Mouse (Mus musculus) heart, postnatal 0 days (tissue): ENCODE results near the gene Cops6. TPM values are rescaled to one million over a fixed set of nuclear protein-coding genes. Genes with fewer than 3 reads are reported as not detected.

ENCODE experiments used
- ATAC-seq: fragments of 200-750 bp; cut with Nextera tagmentation; 2 replicates; pipeline ENCODE4 v1.8.0; 2017; ENCODE audit warnings: low read depth, moderate number of reproducible peaks, moderate library complexity; ENCODE audit not compliant: insufficient read depth
- DNase-seq: peaks from one replicate; pipeline ENCODE4 v3.0.0-alpha.2; 2016; ENCODE audit warnings: low spot score
- H3K27ac ChIP-seq: fragments of 300-500 bp; sonication (generic); 2 replicates; pipeline ENCODE4 v1.5.1; 2014; ENCODE audit warnings: low read depth, mild to moderate bottlenecking
- H3K27me3 ChIP-seq: fragments of 300-500 bp; sonication (generic); 2 replicates; pipeline ENCODE4 v1.6.1; 2014; ENCODE audit warnings: low read length, mixed read lengths; ENCODE audit not compliant: control insufficient read depth, insufficient read depth
- H3K36me3 ChIP-seq: fragments of 300-500 bp; sonication (generic); replicated peaks from 2 replicates; pipeline ENCODE4 v1.6.1; 2014; ENCODE audit warnings: low read length, mixed read lengths; ENCODE audit not compliant: control insufficient read depth, insufficient read depth
- H3K4me1 ChIP-seq: fragments of 300-500 bp; sonication (generic); 2 replicates; pipeline ENCODE4 v1.6.1; 2014; ENCODE audit warnings: antibody characterized with exemption; ENCODE audit not compliant: control insufficient read depth, insufficient read depth
- H3K4me2 ChIP-seq: fragments of 300-500 bp; sonication (generic); 2 replicates; pipeline ENCODE4 v1.6.1; 2014; ENCODE audit warnings: low read depth, mild to moderate bottlenecking, low read length, moderate library complexity
- H3K4me3 ChIP-seq: fragments of 300-500 bp; sonication (generic); 2 replicates; pipeline ENCODE4 v1.5.1; 2014; ENCODE audit warnings: low read depth, low read length
- H3K9ac ChIP-seq: fragments of 300-500 bp; sonication (generic); replicated peaks from 2 replicates; pipeline ENCODE4 v1.6.1; 2014; ENCODE audit warnings: low read depth, low read length, mixed read lengths
- H3K9me3 ChIP-seq: fragments of 300-500 bp; sonication (generic); replicated peaks from 2 replicates; pipeline ENCODE4 v1.6.1; 2016; ENCODE audit warnings: low read length; ENCODE audit not compliant: control insufficient read depth
- CTCF ChIP-seq: IDR thresholded peaks from 2 replicates; pipeline ENCODE4 v1.5.1; 2016; ENCODE audit warnings: antibody characterized with exemption, control low read depth, low read depth
- EP300 ChIP-seq: IDR thresholded peaks from 2 replicates; pipeline ENCODE4 v1.6.1; 2016; ENCODE audit warnings: antibody characterized with exemption, low read depth
- WGBS: fragments of 180-500 bp; shearing (Covaris S2); extraction: QIAGEN DNeasy Blood & Tissue Kit; methylation state at CpG from one replicate; pipeline ENCODE4 v1.1.7; 2014; 5-methylcytosine and 5-hydroxymethylcytosine counted together
- microRNA counts: library from miRNA; unstranded; fragments of <30 nt; microRNA quantifications from one replicate; lab custom pipeline; 2015
- microRNA-seq: library from miRNA; unstranded; fragments of <30 nt; microRNA quantifications from one replicate; pipeline ENCODE4, GENCODE M21; 2016
- polyA plus RNA-seq: library from polyadenylated mRNA; unstranded; fragments of >200 nt; fragmentation: Nextera tagmentation; extraction: Ambion mirVana; gene quantifications from 2 replicates; pipeline ENCODE4 v1.2.1, GENCODE M21; 2015
- total RNA-seq: library from RNA; depleted of rRNA; stranded (reverse); fragments of >200 nt; gene quantifications from 2 replicates; pipeline ENCODE4 v1.2.3, GENCODE M21; 2014; ENCODE audit warnings: low replicate concordance; rRNA removed

Cops6 gene
- total and polyA plus RNA-seq, 2 experiments from 2014 or later = 39.9 to 281 TPM

DNA sequence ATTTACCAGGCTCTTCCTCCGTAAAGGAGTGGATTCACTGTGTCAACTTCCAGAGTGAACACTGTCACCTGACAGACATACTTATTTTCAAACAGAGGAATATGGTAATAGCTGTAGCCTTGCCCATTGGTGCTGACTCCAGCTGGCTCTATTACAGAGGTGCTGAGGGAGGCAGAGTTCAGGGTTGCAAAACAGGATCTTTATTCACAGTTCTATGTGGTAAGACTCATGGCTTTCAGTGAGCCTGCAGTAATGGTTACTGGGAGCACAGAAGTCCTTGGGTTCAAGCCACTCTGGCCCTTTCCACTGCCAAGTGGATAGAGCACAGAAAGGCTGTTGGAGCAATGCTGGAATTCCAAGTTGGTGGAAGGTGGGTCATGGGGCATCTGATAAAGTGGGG lies 46.4 kb downstream of the Cops6 start:
- no peak for TF ChIP-seq CTCF
- no peak for TF ChIP-seq EP300
- Histone ChIP-seq H3K4me3 (no peak overlapping the region), H3K27me3 (no peaks in the 10 kb centered on the region), H3K4me2 (no peak overlapping the region), H3K9ac (no peak overlapping the region), H3K9me3 (peaks cover 5% of the 10 kb centered on the region; the same call in 1 of the 2 replicates), H3K4me1 (no peaks in the 10 kb centered on the region), H3K27ac (no peak overlapping the region), H3K36me3 (no peaks in the 10 kb centered on the region)
- no peak for DNase-seq
- 88% methylated on average over 1 of the region's 1 CpGs for WGBS
- ATAC-seq = no peak

DNA sequence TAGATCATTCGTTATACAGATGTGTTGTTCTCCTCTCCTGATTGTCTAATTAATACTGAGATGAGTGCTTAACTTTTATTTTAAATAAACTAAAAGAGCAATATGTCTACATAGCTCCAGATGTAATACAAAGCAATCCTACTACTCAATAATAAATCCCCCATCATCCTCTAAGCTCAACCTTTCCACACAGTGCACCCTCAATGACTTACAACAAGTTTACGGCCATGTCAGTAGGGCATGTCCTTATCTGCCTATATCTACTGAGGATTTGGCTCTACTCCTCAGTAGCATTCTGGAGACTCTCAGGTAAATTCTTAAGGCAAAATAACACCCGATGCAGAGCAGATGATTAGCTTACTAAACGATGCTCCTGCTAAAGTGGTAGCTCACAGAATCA lies 47.0 kb downstream of the Cops6 start:
- H3K9ac ChIP-seq = no peak overlapping the region

More for the DNA sequence above, 47.0 kb downstream of the Cops6 start:
- Histone ChIP-seq H3K9me3 (peaks cover 5% of the 10 kb centered on the region; the same call in 1 of the 2 replicates), H3K4me1 (no peaks in the 10 kb centered on the region), H3K36me3 (no peaks in the 10 kb centered on the region), H3K27me3 (no peaks in the 10 kb centered on the region), H3K4me2 (no peak overlapping the region), H3K27ac (no peak overlapping the region), H3K4me3 (no peak overlapping the region)
- ATAC-seq (no peak), DNase-seq (no peak)
- WGBS = 73% methylated on average over 4 of the region's 4 CpGs
- no peak for TF ChIP-seq EP300

MicroRNAs within 50 kb of the gene (microRNA counts, 519-probe panel; counts per million panel counts)
- 5,915 counts per million, percentile 76 among the panel's probes with 10 or more counts for microRNA mmu-miR-106b (lab: Ali Mortazavi, UCI)
- 7,340 counts per million, percentile 87 among the panel's probes with 10 or more counts for microRNA mmu-miR-25 (lab: Ali Mortazavi, UCI)
- 5,368 counts per million, percentile 69 among the panel's probes with 10 or more counts for microRNA mmu-miR-93 (lab: Ali Mortazavi, UCI)

Small RNA genes within 50 kb of the gene (microRNA-seq; reads per million reads assigned to microRNA genes)
- gene Mir106b = 3,316 reads per million, percentile 90 among the genes with 10 or more reads in this experiment
- 446 reads per million, percentile 73 among the genes with 10 or more reads in this experiment for gene Mir25
- 5,145 reads per million, percentile 93 among the genes with 10 or more reads in this experiment for gene Mir93

Other genes with a start within 250 kb of the Cops6 start
- not detected in 2 replicates for gene Cyp3a13, start 239.5 kb upstream of the Cops6 start, total RNA-seq
- gene Cyp3a13, start 239.5 kb upstream of the Cops6 start, polyA plus RNA-seq = 0.10 and 0.11 TPM in 2 replicates
- gene Gjc3, start 198.0 kb upstream of the Cops6 start, total RNA-seq = 0.92 TPM in 1 of 2 replicates, not detected in the other
- gene Gjc3, start 198.0 kb upstream of the Cops6 start, polyA plus RNA-seq = 0.05 and 0.08 TPM in 2 replicates
- gene Azgp1, start 179.6 kb upstream of the Cops6 start, total RNA-seq = 4.2 TPM in 1 of 2 replicates, not detected in the other
- gene Azgp1, start 179.6 kb upstream of the Cops6 start, polyA plus RNA-seq = 0.08 TPM in 1 of 2 replicates, not detected in the other
- not detected in 2 replicates for gene Smok3a, start 139.8 kb upstream of the Cops6 start, total RNA-seq
- not detected in 2 replicates for gene Smok3a, start 139.8 kb upstream of the Cops6 start, polyA plus RNA-seq
- gene Smok3b, start 139.6 kb upstream of the Cops6 start, total RNA-seq = not detected in 2 replicates
- not detected in 2 replicates for gene Smok3b, start 139.6 kb upstream of the Cops6 start, polyA plus RNA-seq
- not detected in 2 replicates for gene Smok3c, start 107.9 kb upstream of the Cops6 start, total RNA-seq
- not detected in 2 replicates for gene Smok3c, start 107.9 kb upstream of the Cops6 start, polyA plus RNA-seq
- 10.9 and 19.1 TPM in 2 replicates for gene Zkscan1, start 76.0 kb upstream of the Cops6 start, total RNA-seq
- 5.4 and 6.5 TPM in 2 replicates for gene Zkscan1, start 76.0 kb upstream of the Cops6 start, polyA plus RNA-seq
- gene Zscan21, start 44.2 kb upstream of the Cops6 start, total RNA-seq = 7.7 and 14.0 TPM in 2 replicates
- 25.0 and 25.2 TPM in 2 replicates for gene Zscan21, start 44.2 kb upstream of the Cops6 start, polyA plus RNA-seq
- 15.3 and 24.8 TPM in 2 replicates for gene Zfp113, start 5.3 kb upstream of the Cops6 start, total RNA-seq
- 8.3 and 9.3 TPM in 2 replicates for gene Zfp113, start 5.3 kb upstream of the Cops6 start, polyA plus RNA-seq
- 13.9 and 24.1 TPM in 2 replicates for gene Ap4m1, start 10.9 kb downstream of the Cops6 start, total RNA-seq
- 6.1 and 6.5 TPM in 2 replicates for gene Ap4m1, start 10.9 kb downstream of the Cops6 start, polyA plus RNA-seq
- gene Mcm7, start 11.4 kb downstream of the Cops6 start, total RNA-seq = 39.5 and 67.6 TPM in 2 replicates
- 33.3 and 39.9 TPM in 2 replicates for gene Mcm7, start 11.4 kb downstream of the Cops6 start, polyA plus RNA-seq
- gene Taf6, start 26.4 kb downstream of the Cops6 start, total RNA-seq = 52.8 and 77.7 TPM in 2 replicates
- 33.4 and 39.1 TPM in 2 replicates for gene Taf6, start 26.4 kb downstream of the Cops6 start, polyA plus RNA-seq
- gene Cnpy4, start 26.4 kb downstream of the Cops6 start, total RNA-seq = 3.6 and 4.7 TPM in 2 replicates
- gene Cnpy4, start 26.4 kb downstream of the Cops6 start, polyA plus RNA-seq = 8.7 and 11.4 TPM in 2 replicates
- gene Mblac1, start 33.2 kb downstream of the Cops6 start, total RNA-seq = 1.4 and 6.8 TPM in 2 replicates
- 5.1 and 5.6 TPM in 2 replicates for gene Mblac1, start 33.2 kb downstream of the Cops6 start, polyA plus RNA-seq
- 0.76 TPM in 1 of 2 replicates, not detected in the other for gene Nxpe5, start 64.8 kb downstream of the Cops6 start, total RNA-seq
- 0.07 TPM in 1 of 2 replicates, not detected in the other for gene Nxpe5, start 64.8 kb downstream of the Cops6 start, polyA plus RNA-seq
- gene Lamtor4, start 94.4 kb downstream of the Cops6 start, total RNA-seq = 60.2 and 102 TPM in 2 replicates
- gene Lamtor4, start 94.4 kb downstream of the Cops6 start, polyA plus RNA-seq = 101 and 104 TPM in 2 replicates
- 12.0 and 13.4 TPM in 2 replicates for gene BC037034, start 103.0 kb downstream of the Cops6 start, total RNA-seq
- gene BC037034, start 103.0 kb downstream of the Cops6 start, polyA plus RNA-seq = 0.96 and 1.1 TPM in 2 replicates
- gene Gal3st4, start 111.8 kb downstream of the Cops6 start, total RNA-seq = not detected in 2 replicates
- 0.47 and 0.60 TPM in 2 replicates for gene Gal3st4, start 111.8 kb downstream of the Cops6 start, polyA plus RNA-seq
- gene Gm43720, start 118.9 kb downstream of the Cops6 start, total RNA-seq = not detected in 2 replicates
- 0.05 and 0.07 TPM in 2 replicates for gene Gm43720, start 118.9 kb downstream of the Cops6 start, polyA plus RNA-seq
- gene Gpc2, start 118.9 kb downstream of the Cops6 start, total RNA-seq = 1.1 and 6.0 TPM in 2 replicates
- 1.9 TPM in 2 replicates for gene Gpc2, start 118.9 kb downstream of the Cops6 start, polyA plus RNA-seq
- gene Stag3, start 119.2 kb downstream of the Cops6 start, total RNA-seq = 8.2 TPM in 1 of 2 replicates, not detected in the other
- gene Stag3, start 119.2 kb downstream of the Cops6 start, polyA plus RNA-seq = 0.49 and 0.68 TPM in 2 replicates
- not detected in 2 replicates for gene Pvrig, start 180.9 kb downstream of the Cops6 start, total RNA-seq
- not detected in 2 replicates for gene Pvrig, start 180.9 kb downstream of the Cops6 start, polyA plus RNA-seq